In the genomic region with DNA sequence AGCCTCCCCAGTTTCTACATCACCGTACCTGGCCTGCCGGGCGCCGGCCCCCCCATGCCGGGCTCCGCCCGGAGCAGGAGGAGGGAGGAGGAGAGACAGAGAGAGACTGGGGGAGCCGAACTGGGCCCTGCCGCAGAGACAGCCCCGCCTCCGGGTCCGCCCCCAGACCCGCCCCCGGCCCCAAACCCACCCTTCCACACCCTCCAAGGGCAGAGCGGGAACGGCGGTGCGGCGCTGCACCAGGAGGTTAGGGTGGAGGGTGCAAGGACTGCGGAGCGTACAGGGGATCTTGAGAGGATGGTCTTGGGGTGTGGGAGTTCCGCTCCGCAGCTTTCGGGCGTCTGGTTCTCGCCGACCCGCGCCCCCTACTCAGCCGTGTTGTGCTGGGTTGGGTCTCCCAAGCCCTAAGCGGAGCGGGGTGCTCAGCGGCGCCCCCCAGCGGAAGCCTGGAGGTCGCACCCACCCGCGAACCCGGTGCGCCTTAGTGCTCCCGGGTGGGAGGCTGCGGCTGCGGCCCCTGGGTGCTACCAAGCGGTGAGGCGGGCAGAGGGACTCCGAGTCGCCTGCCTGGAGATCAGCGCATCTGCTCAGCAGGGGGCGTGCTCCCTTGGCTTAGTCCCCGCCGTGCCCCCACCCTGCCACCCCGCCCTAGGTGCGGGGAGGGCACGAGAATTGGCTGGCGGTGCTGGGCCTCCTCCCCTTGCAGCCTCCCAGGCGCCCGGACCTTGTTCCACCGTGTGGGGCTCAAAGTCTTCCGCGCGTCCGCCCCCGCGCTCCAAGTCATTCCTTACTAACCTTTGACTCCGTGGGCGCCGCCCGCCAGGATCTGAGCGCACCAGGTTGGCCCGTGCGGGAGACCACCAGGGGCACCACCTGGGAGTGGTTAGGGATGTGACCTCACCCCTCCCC, we compare ENCODE assay signal across 8 mouse cellular contexts. TPM values are rescaled to one million over a fixed set of nuclear protein-coding genes. Genes with fewer than 3 reads are reported as not detected.
DNase-seq lines count a peak whose midpoint lies in the region; ATAC-seq and TF ChIP-seq lines count a peak whose summit lies in the region.

A gene (minus strand): TSS at position 585 of the 909 bp plus-strand sequence.

- peak; percentile 91 for DNase-seq in ZHBTc4 (ENCODE audit: low read depth, low spot score)
- peak; percentile 92 for DNase-seq in cerebellum, postnatal 25 days
- peak; percentile 80 to 81 for DNase-seq in frontal cortex, postnatal 36 days (ENCODE audit: low spot score in 2 of 2)
- DNase-seq in hindbrain, postnatal 0 days (ENCODE audit: low spot score), result peak; percentile 88
- peak; percentile 75 to 82 for DNase-seq in left cerebral cortex, postnatal 14 days (ENCODE audit: low spot score in 2 of 2)
- DNase-seq in right cerebral cortex, postnatal 25 days, result peak; percentile 83
- peak; percentile 74 to 76 for DNase-seq in urinary bladder, postnatal 4 days (ENCODE audit: low spot score in 2 of 2)

- peak; percentile 81 for TF ChIP-seq CTCF in hindbrain, postnatal 0 days (IDR thresholded peaks at IDR 0.05; ENCODE audit: low read depth)

- H3K4me2 ChIP-seq in hindbrain, postnatal 0 days (ENCODE audit: low read depth, low read length), result peak within 1 kb of the TSS; percentile 72

- intact Hi-C loops in left cerebral cortex, postnatal 14 days (cut with DNase I), result no loop called here

- peaks cover 20% of the 10 kb centered on the region for H3K4me1 ChIP-seq in hindbrain, postnatal 0 days (ENCODE audit: insufficient read depth, low read length)

- ATAC-seq in hindbrain, postnatal 0 days, result peak; percentile 85
- peak; percentile 69 for ATAC-seq in megakaryocyte-erythroid progenitor cell, adult 5-6 weeks (replicated peaks; ENCODE audit: low FRiP score, low TSS enrichment, poor library complexity, severe bottlenecking)

- peak within 1 kb of the TSS; percentile 81 for H3K9ac ChIP-seq in hindbrain, postnatal 0 days (replicated peaks; ENCODE audit: low read length)

- peak within 1 kb of the TSS; percentile 67 for H3K4me3 ChIP-seq in hindbrain, postnatal 0 days (ENCODE audit: low read length)

- WGBS in hindbrain, postnatal 0 days, result 3% methylated on average over 58 of the region's 71 CpGs

- peak within 1 kb of the TSS; percentile 83 for H3K27ac ChIP-seq in hindbrain, postnatal 0 days

- H3K36me3 ChIP-seq in hindbrain, postnatal 0 days (ENCODE audit: insufficient read depth, low read length), result no peaks in the 10 kb centered on the region

- H3K27me3 ChIP-seq in hindbrain, postnatal 0 days (ENCODE audit: insufficient read depth, low read length), result no peaks in the 10 kb centered on the region

- H3K9me3 ChIP-seq in hindbrain, postnatal 0 days (ENCODE audit: low read length), result no peaks in the 10 kb centered on the region

RNA-seq across cellular contexts. Expression of the gene that starts here (rescaled TPM):
- total RNA-seq in hindbrain, postnatal 0 days (2014; rRNA removed), result 192 and 215 TPM in 2 replicates
- polyA plus RNA-seq in hindbrain, postnatal 0 days (2015; fragmentation: Nextera tagmentation; extraction: Ambion mirVana), result 30.0 and 33.2 TPM in 2 replicates
- 10 to 100 TPM; 78.5 to 83.4 TPM for total RNA-seq in left cerebral cortex, postnatal 14 days (2021)
- total RNA-seq in megakaryocyte-erythroid progenitor cell, adult 5-6 weeks (2014; fragmentation: Nextera tagmentation), result 0.57 TPM in 1 of 2 replicates, not detected in the other
- not detected in 2 replicates for total RNA-seq in megakaryocyte-erythroid progenitor cell, adult 5-6 weeks (2017)

Comparison
In these comparisons a context has a peak if more than half of its experiments do, and no peak if none do; other contexts are left out.
1. Peak in every context shown above with its lines: DNase-seq, ATAC-seq, H3K4me3 ChIP-seq and H3K27ac ChIP-seq.
2. RNA of the gene that starts here (total RNA-seq): 192 to 215 TPM in hindbrain, postnatal 0 days and 78.5 to 83.4 TPM in left cerebral cortex, postnatal 14 days; 0.57 TPM in megakaryocyte-erythroid progenitor cell, adult 5-6 weeks; every median in the first group is over 10 times any median in the second.
3. Peak in ATAC-seq in megakaryocyte-erythroid progenitor cell, adult 5-6 weeks; RNA of the gene not detected or under 1 TPM.